Mouse (Mus musculus): Measurements from ENCODE around the gene Neil1. TPM values are rescaled to one million over a fixed set of nuclear protein-coding genes. Genes with fewer than 3 reads are reported as not detected.

Gene Neil1
- polyA plus RNA-seq, 1 experiment from 2014 or later, result 8.4 TPM

DNA sequence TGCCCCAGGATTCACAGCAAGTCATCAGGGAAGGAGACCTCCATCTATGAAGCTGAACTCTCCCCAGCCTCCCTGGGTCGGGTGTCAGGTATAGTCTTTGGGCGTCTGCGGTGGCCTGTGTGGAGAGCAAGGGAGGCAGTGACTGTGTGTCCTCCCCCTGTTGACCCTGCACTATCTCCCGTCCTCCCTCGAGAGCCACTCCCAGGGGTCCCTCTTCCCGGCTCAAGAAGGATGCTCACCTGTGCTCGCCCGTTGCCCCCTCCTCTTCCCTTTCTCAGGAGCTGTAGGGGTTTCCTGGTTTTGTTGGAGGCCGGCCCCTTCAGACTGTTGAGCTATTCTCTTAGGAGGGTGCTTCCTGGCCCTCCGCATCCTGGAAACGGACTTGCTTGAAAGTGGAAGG lies 4.9 kb downstream of the Neil1 start:
- H3K27ac ChIP-seq (ENCODE audit: low read length), result no peak overlapping the region
- no peaks in the 10 kb centered on the region for H3K9me3 ChIP-seq (replicated peaks; ENCODE audit: control insufficient read depth, low read length)
- no peak overlapping the region for H3K9ac ChIP-seq (ENCODE audit: low read length)
- 0 out of 2 replicates have a peak, but pooled peaks cover 11% of the 10 kb centered on the region for H3K4me1 ChIP-seq (ENCODE audit: control insufficient read depth, insufficient read depth, low read length)
- no peak overlapping the region for H3K4me3 ChIP-seq (replicated peaks; ENCODE audit: low read length)
- peaks cover 7% of the 10 kb centered on the region; the same call in 1 of the 2 replicates for H3K36me3 ChIP-seq (ENCODE audit: control insufficient read depth, insufficient read depth, low read length)
- no peak overlapping the region for H3K4me2 ChIP-seq (ENCODE audit: low read depth, low read length)
- ATAC-seq (ENCODE audit: insufficient read depth, low FRiP score), result no peak
- WGBS, result 85% methylated on average over 11 of the region's 11 CpGs
- no peaks in the 10 kb centered on the region for H3K27me3 ChIP-seq (ENCODE audit: control insufficient read depth, insufficient read depth, low read length)

DNA sequence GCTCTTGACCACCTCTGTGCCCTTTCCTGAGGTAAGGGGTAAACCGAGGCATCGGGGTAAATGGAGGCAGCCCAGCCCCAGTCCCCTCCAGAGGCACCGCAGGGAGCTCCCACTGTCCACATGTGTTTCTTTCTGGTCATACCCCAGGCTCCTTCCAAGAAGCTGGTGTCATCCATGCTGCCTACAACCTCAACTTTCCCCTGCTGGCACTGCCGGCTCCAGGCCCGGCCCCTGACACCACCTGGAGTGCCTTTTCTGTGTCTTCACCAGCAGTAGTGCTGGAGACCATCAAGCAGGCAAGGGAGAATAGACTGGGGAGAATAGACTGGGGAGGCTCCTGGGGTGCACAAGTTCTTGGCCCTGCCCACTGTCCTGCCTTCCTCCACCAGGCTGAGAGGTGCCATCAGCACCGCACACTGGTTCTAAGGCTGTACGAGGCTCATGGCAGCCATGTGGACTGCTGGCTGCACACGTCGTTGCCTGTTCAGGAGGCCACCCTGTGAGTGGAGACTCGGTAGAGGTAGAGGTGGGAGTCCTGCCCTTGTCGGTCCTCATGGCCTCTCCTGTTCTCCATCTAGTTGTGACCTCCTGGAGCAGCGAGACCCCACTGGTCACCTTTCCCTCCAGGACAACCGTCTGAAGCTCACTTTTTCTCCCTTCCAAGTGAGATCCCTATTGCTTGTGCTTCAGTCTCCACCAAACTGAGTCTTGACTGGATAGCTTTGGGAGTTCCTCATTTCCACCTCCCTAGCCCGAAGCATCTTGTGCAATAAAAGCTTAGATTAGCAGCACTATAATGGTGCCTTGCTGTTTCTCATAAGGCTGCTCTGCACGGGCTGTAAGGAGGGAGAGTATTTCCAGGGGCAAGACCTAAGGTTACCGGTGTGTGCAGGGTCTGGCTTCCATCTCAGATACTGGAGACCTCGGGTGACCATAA lies 6.4 kb downstream of the Neil1 start:
- peaks cover 15% of the 10 kb centered on the region; the same call in 1 of the 2 replicates for H3K36me3 ChIP-seq (ENCODE audit: control insufficient read depth, insufficient read depth, low read length)
- no peak for ATAC-seq (ENCODE audit: insufficient read depth, low FRiP score)
- no peaks in the 10 kb centered on the region for H3K9me3 ChIP-seq (replicated peaks; ENCODE audit: control insufficient read depth, low read length)
- H3K9ac ChIP-seq (ENCODE audit: low read length), result no peak overlapping the region
- no peak overlapping the region for H3K4me3 ChIP-seq (replicated peaks; ENCODE audit: low read length)
- no peaks in the 10 kb centered on the region for H3K27me3 ChIP-seq (ENCODE audit: control insufficient read depth, insufficient read depth, low read length)
- H3K4me2 ChIP-seq (ENCODE audit: low read depth, low read length), result no peak overlapping the region
- no peak overlapping the region for H3K27ac ChIP-seq (ENCODE audit: low read length)
- WGBS, result 90% methylated on average over 17 of the region's 17 CpGs
- H3K4me1 ChIP-seq (ENCODE audit: control insufficient read depth, insufficient read depth, low read length), result 0 out of 2 replicates have a peak, but pooled peaks cover 4% of the 10 kb centered on the region

DNA sequence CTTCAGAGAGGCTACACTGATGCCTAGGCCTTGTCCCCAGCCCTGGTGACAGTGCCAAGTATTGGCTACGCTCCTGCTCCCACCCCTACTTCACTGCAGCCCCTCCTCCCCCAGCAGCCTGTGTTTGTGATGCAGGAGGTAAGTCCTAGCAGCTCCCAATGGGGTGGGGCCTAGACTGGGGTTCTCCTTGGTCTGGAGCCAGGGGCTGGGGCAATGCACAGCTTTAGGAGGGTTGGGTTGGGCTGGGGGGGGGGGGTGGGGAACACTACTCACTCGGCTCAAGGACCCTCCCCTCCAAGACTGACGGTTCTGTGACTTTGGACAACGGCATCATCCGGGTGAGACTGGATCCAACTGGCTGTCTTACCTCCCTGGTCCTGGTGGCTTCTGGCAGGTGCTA lies 8.5 kb downstream of the Neil1 start:
- peaks cover 18% of the 10 kb centered on the region; the same call in 1 of the 2 replicates for H3K36me3 ChIP-seq (ENCODE audit: control insufficient read depth, insufficient read depth, low read length)

DNA sequence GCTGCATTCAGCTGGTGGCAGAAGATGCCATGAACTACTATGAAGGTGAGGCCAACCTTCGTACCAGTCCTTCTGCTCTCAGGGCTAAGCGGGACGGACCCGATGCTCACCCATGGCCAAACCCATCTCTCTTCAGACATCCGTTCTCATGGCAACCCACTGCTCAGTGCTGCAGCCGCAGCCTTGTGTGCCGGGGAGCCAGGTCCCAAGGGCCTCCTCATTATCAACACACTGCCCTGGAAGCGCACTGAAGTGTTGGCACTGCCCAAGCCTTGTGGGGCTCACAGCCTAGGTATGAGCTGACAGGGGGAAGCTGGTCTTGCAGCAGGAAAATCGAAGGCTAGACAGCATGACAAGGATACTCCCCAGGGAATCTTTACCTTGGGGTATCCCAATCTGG lies 9.0 kb downstream of the Neil1 start:
- H3K9me3 ChIP-seq (replicated peaks; ENCODE audit: control insufficient read depth, low read length), result no peaks in the 10 kb centered on the region
- H3K27me3 ChIP-seq (ENCODE audit: control insufficient read depth, insufficient read depth, low read length), result no peaks in the 10 kb centered on the region
- no peak for ATAC-seq (ENCODE audit: insufficient read depth, low FRiP score)
- H3K27ac ChIP-seq (ENCODE audit: low read length), result no peak overlapping the region
- no peak overlapping the region for H3K4me3 ChIP-seq (replicated peaks; ENCODE audit: low read length)
- no peak overlapping the region for H3K9ac ChIP-seq (ENCODE audit: low read length)
- H3K4me2 ChIP-seq (ENCODE audit: low read depth, low read length), result no peak overlapping the region
- H3K36me3 ChIP-seq (ENCODE audit: control insufficient read depth, insufficient read depth, low read length), result peaks cover 18% of the 10 kb centered on the region; the same call in 1 of the 2 replicates
- 91% methylated on average over 9 of the region's 9 CpGs for WGBS
- H3K4me1 ChIP-seq (ENCODE audit: control insufficient read depth, insufficient read depth, low read length), result no peaks in the 10 kb centered on the region

More for the DNA sequence above, 8.5 kb downstream of the Neil1 start:
- no peaks in the 10 kb centered on the region for H3K9me3 ChIP-seq (replicated peaks; ENCODE audit: control insufficient read depth, low read length)
- H3K27ac ChIP-seq (ENCODE audit: low read length), result no peak overlapping the region
- no peak for ATAC-seq (ENCODE audit: insufficient read depth, low FRiP score)
- no peak overlapping the region for H3K4me2 ChIP-seq (ENCODE audit: low read depth, low read length)
- 93% methylated on average over 5 of the region's 5 CpGs for WGBS
- no peaks in the 10 kb centered on the region for H3K4me1 ChIP-seq (ENCODE audit: control insufficient read depth, insufficient read depth, low read length)
- H3K9ac ChIP-seq (ENCODE audit: low read length), result no peak overlapping the region
- no peaks in the 10 kb centered on the region for H3K27me3 ChIP-seq (ENCODE audit: control insufficient read depth, insufficient read depth, low read length)
- no peak overlapping the region for H3K4me3 ChIP-seq (replicated peaks; ENCODE audit: low read length)

DNA sequence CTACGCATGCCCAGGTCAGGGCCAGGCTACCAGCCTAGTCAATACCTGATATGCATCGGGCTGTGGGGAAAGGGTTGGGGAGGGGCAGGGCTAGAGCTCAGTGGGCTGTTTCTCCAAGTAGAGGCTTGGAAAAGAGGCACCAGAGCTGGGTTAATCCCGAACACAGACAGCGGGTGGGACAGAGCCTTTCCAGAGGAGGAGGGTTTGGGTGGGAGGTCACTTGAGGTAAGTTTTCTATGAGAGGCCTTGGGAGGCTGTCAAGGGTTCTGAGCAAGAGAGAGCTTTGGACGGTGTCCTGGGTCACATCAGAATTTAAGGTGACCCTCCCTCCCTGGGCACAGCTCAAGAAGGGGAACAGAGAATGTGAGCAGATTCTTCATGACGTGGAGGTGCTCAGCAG lies 9.6 kb downstream of the Neil1 start:
- Histone ChIP-seq H3K4me2 (ENCODE audit: low read depth, low read length) (no peak overlapping the region), H3K9me3 (replicated peaks; ENCODE audit: control insufficient read depth, low read length) (no peaks in the 10 kb centered on the region), H3K27me3 (ENCODE audit: control insufficient read depth, insufficient read depth, low read length) (no peaks in the 10 kb centered on the region), H3K27ac (ENCODE audit: low read length) (no peak overlapping the region), H3K9ac (ENCODE audit: low read length) (no peak overlapping the region), H3K36me3 (ENCODE audit: control insufficient read depth, insufficient read depth, low read length) (peaks cover 18% of the 10 kb centered on the region; the same call in 1 of the 2 replicates), H3K4me3 (replicated peaks; ENCODE audit: low read length) (no peak overlapping the region), H3K4me1 (ENCODE audit: control insufficient read depth, insufficient read depth, low read length) (no peaks in the 10 kb centered on the region)
- 89% methylated on average over 6 of the region's 6 CpGs for WGBS
- no peak for ATAC-seq (ENCODE audit: insufficient read depth, low FRiP score)

DNA sequence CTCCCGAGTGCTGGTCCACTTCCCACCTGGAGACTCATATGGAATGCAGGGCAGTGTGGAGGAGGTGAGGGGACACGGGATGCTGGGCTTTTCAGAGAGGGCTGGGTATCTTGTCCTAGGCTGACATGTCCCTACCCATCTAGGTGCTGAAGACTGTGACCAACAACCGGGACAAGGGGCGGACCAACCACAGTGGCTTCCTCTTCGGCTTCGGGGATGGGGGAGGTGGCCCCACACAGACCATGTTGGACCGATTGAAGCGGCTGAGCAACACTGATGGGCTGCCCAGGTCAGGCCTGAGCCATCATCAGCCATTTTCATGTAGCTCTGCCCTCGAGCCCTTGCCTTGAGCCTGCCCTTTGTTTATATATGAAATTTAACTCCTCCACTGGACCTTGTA lies 10.3 kb downstream of the Neil1 start:
- ATAC-seq (ENCODE audit: insufficient read depth, low FRiP score), result no peak
- H3K4me3 ChIP-seq (replicated peaks; ENCODE audit: low read length), result no peak overlapping the region
- 81% methylated on average over 9 of the region's 9 CpGs for WGBS
- H3K27me3 ChIP-seq (ENCODE audit: control insufficient read depth, insufficient read depth, low read length), result no peaks in the 10 kb centered on the region
- no peak overlapping the region for H3K9ac ChIP-seq (ENCODE audit: low read length)
- no peak overlapping the region for H3K27ac ChIP-seq (ENCODE audit: low read length)
- peaks cover 18% of the 10 kb centered on the region; the same call in 1 of the 2 replicates for H3K36me3 ChIP-seq (ENCODE audit: control insufficient read depth, insufficient read depth, low read length)
- H3K4me1 ChIP-seq (ENCODE audit: control insufficient read depth, insufficient read depth, low read length), result no peaks in the 10 kb centered on the region
- H3K4me2 ChIP-seq (ENCODE audit: low read depth, low read length), result no peak overlapping the region
- no peaks in the 10 kb centered on the region for H3K9me3 ChIP-seq (replicated peaks; ENCODE audit: control insufficient read depth, low read length)

DNA sequence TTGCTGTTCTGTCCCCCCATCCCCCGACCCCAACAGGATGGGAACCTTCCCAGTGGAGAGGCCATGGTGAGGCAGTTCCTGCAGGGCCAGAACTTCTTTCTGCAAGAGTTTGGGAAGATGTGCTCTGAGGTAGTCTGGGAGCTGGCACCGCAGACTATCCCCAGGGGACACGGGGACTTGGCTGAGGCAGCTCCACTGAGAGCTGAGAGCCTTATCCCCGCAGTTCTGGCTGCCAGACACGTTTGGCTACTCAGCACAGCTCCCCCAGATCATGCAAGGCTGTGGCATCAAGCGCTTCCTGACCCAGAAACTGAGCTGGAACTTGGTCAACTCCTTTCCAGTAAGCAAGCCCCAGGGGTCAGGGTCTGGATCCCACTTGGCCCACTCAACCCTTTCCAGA lies 10.9 kb downstream of the Neil1 start:
- Histone ChIP-seq H3K9ac (ENCODE audit: low read length) (no peak overlapping the region), H3K9me3 (replicated peaks; ENCODE audit: control insufficient read depth, low read length) (no peaks in the 10 kb centered on the region), H3K4me1 (ENCODE audit: control insufficient read depth, insufficient read depth, low read length) (no peaks in the 10 kb centered on the region), H3K4me2 (ENCODE audit: low read depth, low read length) (no peak overlapping the region), H3K27me3 (ENCODE audit: control insufficient read depth, insufficient read depth, low read length) (no peaks in the 10 kb centered on the region), H3K27ac (ENCODE audit: low read length) (no peak overlapping the region), H3K36me3 (ENCODE audit: control insufficient read depth, insufficient read depth, low read length) (peaks cover 18% of the 10 kb centered on the region; the same call in 1 of the 2 replicates), H3K4me3 (replicated peaks; ENCODE audit: low read length) (no peak overlapping the region)
- no peak for ATAC-seq (ENCODE audit: insufficient read depth, low FRiP score)
- WGBS, result 87% methylated on average over 6 of the region's 6 CpGs

DNA sequence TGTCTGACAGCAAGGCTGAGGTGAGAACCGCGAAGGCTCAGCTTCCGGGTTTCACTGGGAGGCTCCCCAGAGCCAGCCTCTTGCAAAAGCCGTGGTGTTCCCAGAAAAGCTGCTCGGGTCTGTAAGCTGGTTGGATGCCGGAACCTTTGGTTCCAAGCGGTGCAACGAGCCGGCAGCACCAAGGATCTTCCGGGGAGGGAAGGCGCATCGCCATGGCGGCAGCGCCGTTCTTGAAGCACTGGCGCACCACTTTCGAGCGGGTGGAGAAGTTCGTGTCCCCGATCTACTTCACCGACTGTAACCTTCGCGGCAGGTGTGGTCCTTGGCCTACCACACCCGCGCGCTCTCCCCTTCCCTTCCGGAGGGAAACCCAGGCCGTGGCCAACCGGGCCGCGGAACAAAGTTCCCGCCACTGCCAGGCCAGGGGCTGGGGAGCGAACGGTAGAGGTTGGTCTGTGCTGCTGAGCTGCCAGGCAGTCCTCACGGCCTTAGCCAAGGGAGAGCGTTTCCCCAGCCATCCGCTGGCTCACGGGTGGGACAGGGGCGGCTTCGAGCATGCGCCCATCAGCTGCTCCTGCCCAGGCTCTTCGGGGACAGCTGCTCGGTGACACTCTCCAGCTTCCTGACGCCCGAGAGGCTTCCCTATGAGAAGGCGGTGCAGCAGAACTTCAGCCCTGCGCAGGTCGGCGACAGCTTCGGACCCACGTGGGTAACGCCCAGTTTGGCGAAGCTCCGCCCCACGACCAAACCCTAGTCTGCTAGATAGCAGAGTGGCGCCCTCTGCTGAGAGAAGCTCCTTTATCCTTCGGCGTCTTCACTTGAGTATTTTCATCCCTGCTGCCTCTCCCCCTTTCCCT lies 17.3 kb downstream of the Neil1 start, which contains the start of gene Man2c1:
TSS of gene Man2c1 (plus strand) at position 114 of the 857 bp plus-strand sequence.
- WGBS, result under 1% methylated on average over 56 of the region's 58 CpGs
- Histone ChIP-seq H3K9ac (ENCODE audit: low read length) (peak within 1 kb of the TSS; percentile 88), H3K9me3 (replicated peaks; ENCODE audit: control insufficient read depth, low read length) (no peaks in the 10 kb centered on the region), H3K36me3 (ENCODE audit: control insufficient read depth, insufficient read depth, low read length) (peaks cover 17% of the 10 kb centered on the region), H3K4me1 (ENCODE audit: control insufficient read depth, insufficient read depth, low read length) (peaks cover 13% of the 10 kb centered on the region), H3K4me2 (ENCODE audit: low read depth, low read length) (peak within 1 kb of the TSS; percentile 84), H3K27me3 (ENCODE audit: control insufficient read depth, insufficient read depth, low read length) (no peaks in the 10 kb centered on the region), H3K4me3 (replicated peaks; ENCODE audit: low read length) (peak within 1 kb of the TSS; percentile 89), H3K27ac (ENCODE audit: low read length) (peak within 1 kb of the TSS; percentile 99)
- peak; percentile 93 for ATAC-seq (ENCODE audit: insufficient read depth, low FRiP score)
